Mouse (Mus musculus) neural tube, embryonic 11.5 days (tissue): ENCODE results near the gene Tk2. TPM values are rescaled to one million over a fixed set of nuclear protein-coding genes. Genes with fewer than 3 reads are reported as not detected.
"Not testable (repeated sequence)": the region's sequence is repeated elsewhere in the genome, so short reads cannot be mapped to it uniquely, and the experiment has no call there.

ENCODE experiments used
- ATAC-seq: fragments of 200-750 bp; cut with Nextera tagmentation; 2 replicates; pipeline ENCODE4 v1.8.0; 2017; ENCODE audit warnings: moderate number of reproducible peaks, mild to moderate bottlenecking, moderate TSS enrichment, moderate library complexity; ENCODE audit not compliant: insufficient read depth, low FRiP score, low TSS enrichment
- DNase-seq: peaks from one replicate; pipeline ENCODE4 v3.0.0-alpha.2; 2015; ENCODE audit warnings: low spot score
- H3K27ac ChIP-seq: fragments of 300-500 bp; sonication (generic); 2 replicates; pipeline ENCODE4 v1.5.1; 2014; ENCODE audit warnings: low read depth, mild to moderate bottlenecking, low read length
- H3K27me3 ChIP-seq: fragments of 300-500 bp; sonication (generic); 2 replicates; pipeline ENCODE4 v1.6.1; 2014; ENCODE audit warnings: mild to moderate bottlenecking, low read length, mixed read lengths; ENCODE audit not compliant: control insufficient read depth, insufficient read depth
- H3K36me3 ChIP-seq: fragments of 300-500 bp; sonication (generic); 2 replicates; pipeline ENCODE4 v1.6.1; 2014; ENCODE audit warnings: mild to moderate bottlenecking, low read length, moderate library complexity, mixed read lengths; ENCODE audit not compliant: control insufficient read depth, insufficient read depth
- H3K4me1 ChIP-seq: fragments of 300-500 bp; sonication (generic); 2 replicates; pipeline ENCODE4 v1.6.1; 2014; ENCODE audit warnings: low read length, mixed read lengths; ENCODE audit not compliant: control insufficient read depth, insufficient read depth
- H3K4me2 ChIP-seq: fragments of 300-500 bp; sonication (generic); 2 replicates; pipeline ENCODE4 v1.6.1; 2014; ENCODE audit warnings: low read depth, mild to moderate bottlenecking, moderate library complexity
- H3K4me3 ChIP-seq: fragments of 300-500 bp; sonication (generic); 2 replicates; pipeline ENCODE4 v1.5.1; 2014; ENCODE audit warnings: low read depth, low read length
- H3K9ac ChIP-seq: fragments of 300-500 bp; sonication (generic); 2 replicates; pipeline ENCODE4 v1.6.1; 2014; ENCODE audit warnings: mild to moderate bottlenecking, low read length
- H3K9me3 ChIP-seq: fragments of 300-500 bp; sonication (generic); 2 replicates; pipeline ENCODE4 v1.6.1; 2016; ENCODE audit warnings: low read length; ENCODE audit not compliant: control insufficient read depth
- WGBS: fragments of 180-500 bp; shearing (Covaris S2); extraction: QIAGEN DNeasy Blood & Tissue Kit; methylation state at CpG from one replicate; pipeline ENCODE4 v1.1.7; 2014; 5-methylcytosine and 5-hydroxymethylcytosine counted together
- polyA plus RNA-seq: library from polyadenylated mRNA; unstranded; fragments of >200 nt; fragmentation: Nextera tagmentation; extraction: Ambion mirVana; gene quantifications from 2 replicates; pipeline ENCODE4 v1.2.1, GENCODE M21; 2014

The Tk2 gene
- 34.4 and 36.4 TPM in 2 replicates for polyA plus RNA-seq

- H3K36me3 ChIP-seq, result no peaks in the 10 kb centered on the region
- under 1% methylated on average over 28 of the region's 28 CpGs for WGBS
- no peak within 1 kb of the TSS for H3K27ac ChIP-seq
- H3K4me2 ChIP-seq, result peak within 1 kb of the TSS; percentile 77
- ATAC-seq (peak; percentile 85), DNase-seq (peak; percentile 81)
- no peaks in the 10 kb centered on the region for H3K9me3 ChIP-seq
- no peaks in the 10 kb centered on the region for H3K27me3 ChIP-seq
- H3K4me1 ChIP-seq, result peaks cover 8% of the 10 kb centered on the region; the same call in 1 of the 2 replicates
- H3K9ac ChIP-seq, result peak within 1 kb of the TSS; percentile 86
- peak within 1 kb of the TSS; percentile 88 for H3K4me3 ChIP-seq
These were observed at the start of gene Tk2 for GRCm38 (mm10) chr8:104248276-104248675. TSS of gene Tk2 (minus strand) at chr8:104248558.

- no peak for DNase-seq
- Histone ChIP-seq H3K4me3 (no peak overlapping the region), H3K9me3 (no peaks in the 10 kb centered on the region), H3K4me2 (no peak overlapping the region), H3K4me1 (no peaks in the 10 kb centered on the region), H3K9ac (no peak overlapping the region), H3K36me3 (no peaks in the 10 kb centered on the region), H3K27ac (no peak overlapping the region), H3K27me3 (no peaks in the 10 kb centered on the region)
- ATAC-seq, result no peak
- 94% methylated on average over 1 of the region's 1 CpGs for WGBS
These were observed 46.0 kb upstream of the Tk2 start for GRCm38 (mm10) chr8:104294396-104294795.

GRCm38 (mm10) chr8:104293081-104293480 is 44.7 kb upstream of the Tk2 start, which contains the start of gene Cmtm2a:
TSS of gene Cmtm2a (minus strand) at chr8:104293181.
- not testable (repeated sequence) for ATAC-seq, H3K27me3 ChIP-seq, H3K27ac ChIP-seq, H3K9me3 ChIP-seq, H3K4me3 ChIP-seq, H3K36me3 ChIP-seq, H3K4me2 ChIP-seq, DNase-seq, H3K4me1 ChIP-seq, H3K9ac ChIP-seq
- WGBS, result 92% methylated on average over 10 of the region's 12 CpGs

- H3K4me3 ChIP-seq, result no peak overlapping the region
- DNase-seq (no peak), ATAC-seq (no peak)
- WGBS, result 93% methylated on average over 6 of the region's 6 CpGs
- no peak overlapping the region for H3K27ac ChIP-seq
- H3K9ac ChIP-seq, result no peak overlapping the region
- no peak overlapping the region for H3K4me2 ChIP-seq
- no peaks in the 10 kb centered on the region for H3K36me3 ChIP-seq
- H3K27me3 ChIP-seq, result no peaks in the 10 kb centered on the region
- H3K9me3 ChIP-seq, result no peaks in the 10 kb centered on the region
- H3K4me1 ChIP-seq, result no peaks in the 10 kb centered on the region
These were observed 20.6 kb upstream of the Tk2 start for GRCm38 (mm10) chr8:104268937-104269440.

GRCm38 (mm10) chr8:104268368-104268767 is 20.0 kb upstream of the Tk2 start:
- 0 out of 2 replicates have a peak, but pooled peaks cover 4% of the 10 kb centered on the region for H3K36me3 ChIP-seq
- no peak overlapping the region for H3K9ac ChIP-seq
- H3K4me3 ChIP-seq, result no peak overlapping the region
- H3K27me3 ChIP-seq, result no peaks in the 10 kb centered on the region
- no peak for ATAC-seq
- no peak overlapping the region for H3K4me2 ChIP-seq
- H3K27ac ChIP-seq, result no peak overlapping the region
- H3K4me1 ChIP-seq, result no peaks in the 10 kb centered on the region
- no peaks in the 10 kb centered on the region for H3K9me3 ChIP-seq
- DNase-seq, result no peak

- H3K4me1 ChIP-seq, H3K4me2 ChIP-seq, H3K9ac ChIP-seq, H3K4me3 ChIP-seq, H3K27ac ChIP-seq, H3K36me3 ChIP-seq, H3K27me3 ChIP-seq, H3K9me3 ChIP-seq, DNase-seq, ATAC-seq: not testable (repeated sequence)
- WGBS, result 95% methylated on average over 22 of the region's 22 CpGs
These were observed 16.0 kb upstream of the Tk2 start for GRCm38 (mm10) chr8:104264271-104264935.

GRCm38 (mm10) chr8:104261802-104262201 is 13.4 kb upstream of the Tk2 start:
- H3K27me3 ChIP-seq, H3K27ac ChIP-seq, ATAC-seq, H3K4me3 ChIP-seq, H3K4me2 ChIP-seq, H3K9ac ChIP-seq, DNase-seq, H3K9me3 ChIP-seq, H3K4me1 ChIP-seq: not testable (repeated sequence)
- 92% methylated on average over 5 of the region's 5 CpGs for WGBS
- H3K36me3 ChIP-seq, result peaks cover 11% of the 10 kb centered on the region

- Histone ChIP-seq H3K4me2 (no peak overlapping the region), H3K27ac (no peak overlapping the region), H3K4me3 (no peak overlapping the region), H3K36me3 (peaks cover under 1% of the 10 kb centered on the region; the same call in 1 of the 2 replicates), H3K9me3 (no peaks in the 10 kb centered on the region), H3K9ac (no peak overlapping the region), H3K27me3 (no peaks in the 10 kb centered on the region), H3K4me1 (peaks cover 4% of the 10 kb centered on the region; the same call in 1 of the 2 replicates)
- ATAC-seq (no peak), DNase-seq (no peak)
- WGBS, result 88% methylated on average over 3 of the region's 3 CpGs
These were observed 4.7 kb upstream of the Tk2 start for GRCm38 (mm10) chr8:104253016-104253415.

GRCm38 (mm10) chr8:104251461-104251860 is 3.1 kb upstream of the Tk2 start:
- Histone ChIP-seq H3K36me3 (no peaks in the 10 kb centered on the region), H3K27ac (no peak overlapping the region), H3K9ac (peak overlapping the region; percentile 69), H3K4me1 (peaks cover 8% of the 10 kb centered on the region; the same call in 1 of the 2 replicates), H3K9me3 (no peaks in the 10 kb centered on the region), H3K27me3 (no peaks in the 10 kb centered on the region), H3K4me2 (peak overlapping the region; percentile 74), H3K4me3 (peak overlapping the region; percentile 65)
- no peak for DNase-seq
- WGBS, result 0% methylated on average over 7 of the region's 7 CpGs
- no peak for ATAC-seq
